Mouse (Mus musculus): ENCODE data around the gene Arhgef28.

Gene Arhgef28

GRCm38 (mm10) chr13:97954956-97955496 is 251.2 kb downstream of the Arhgef28 start:
- DNase-seq, result no peak

GRCm38 (mm10) chr13:97954051-97954450 is 252.2 kb downstream of the Arhgef28 start:
- DNase-seq, result no peak

- no peak for DNase-seq
Observed at GRCm38 (mm10) chr13:97953526-97953925, 252.7 kb downstream of the Arhgef28 start.

GRCm38 (mm10) chr13:97948856-97949255 is 257.4 kb downstream of the Arhgef28 start:
- no peak for DNase-seq

GRCm38 (mm10) chr13:97947598-97947997 is 258.6 kb downstream of the Arhgef28 start:
- no peak for DNase-seq

- no peak for DNase-seq
Observed at GRCm38 (mm10) chr13:97946422-97946821, 259.8 kb downstream of the Arhgef28 start.

GRCm38 (mm10) chr13:97941909-97942680 is 264.1 kb downstream of the Arhgef28 start:
- no peak for DNase-seq

- DNase-seq, result no peak
Observed at GRCm38 (mm10) chr13:97941099-97941498, 265.1 kb downstream of the Arhgef28 start.

GRCm38 (mm10) chr13:97939433-97940160 is 266.6 kb downstream of the Arhgef28 start:
- peak; percentile 24 for DNase-seq

GRCm38 (mm10) chr13:97938596-97939297 is 267.5 kb downstream of the Arhgef28 start:
- DNase-seq, result peak; percentile 89

GRCm38 (mm10) chr13:97937919-97938318 is 268.3 kb downstream of the Arhgef28 start:
- peak; percentile 44 for DNase-seq

- DNase-seq, result peak; percentile 47
Observed at GRCm38 (mm10) chr13:97928135-97928497, 278.1 kb downstream of the Arhgef28 start.

GRCm38 (mm10) chr13:97927376-97928134 is 278.7 kb downstream of the Arhgef28 start:
- peak; percentile 30 for DNase-seq

GRCm38 (mm10) chr13:97926371-97926770 is 279.9 kb downstream of the Arhgef28 start:
- no peak for DNase-seq

- no peak for DNase-seq
Observed at GRCm38 (mm10) chr13:97923009-97923408, 283.2 kb downstream of the Arhgef28 start.

- no peak for DNase-seq
Observed at GRCm38 (mm10) chr13:97919590-97919989, 286.6 kb downstream of the Arhgef28 start.

- no peak for DNase-seq
Observed at GRCm38 (mm10) chr13:97918117-97918900, 287.9 kb downstream of the Arhgef28 start.

- peak; percentile 33 for DNase-seq
Observed at GRCm38 (mm10) chr13:97911013-97911412, 295.2 kb downstream of the Arhgef28 start.

- DNase-seq, result no peak
Observed at GRCm38 (mm10) chr13:97902821-97903220, 303.4 kb downstream of the Arhgef28 start.

- DNase-seq, result no peak
Observed at GRCm38 (mm10) chr13:97900380-97900758, 305.9 kb downstream of the Arhgef28 start.

GRCm38 (mm10) chr13:97899604-97900379 is 306.4 kb downstream of the Arhgef28 start:
- no peak for DNase-seq

Measured in kidney, postnatal 14 days (tissue).